Mouse (Mus musculus) midbrain, embryonic 14.5 days (tissue): ENCODE measurements around the gene Apopt1. TPM values are rescaled to one million over a fixed set of nuclear protein-coding genes. Genes with fewer than 3 reads are reported as not detected.

Experiments
- ATAC-seq: fragments of 200-750 bp; cut with Nextera tagmentation; 2 replicates; pipeline ENCODE4 v1.8.0; 2017; ENCODE audit warnings: moderate number of reproducible peaks, moderate library complexity; ENCODE audit not compliant: low FRiP score, low TSS enrichment
- DNase-seq: peaks from one replicate; pipeline ENCODE4 v3.0.0-alpha.2; 2015
- H3K27ac ChIP-seq: fragments of 300-500 bp; sonication (generic); replicated peaks from 2 replicates; pipeline ENCODE4 v1.5.1; 2014; ENCODE audit warnings: mild to moderate bottlenecking, low read depth, low read length, moderate library complexity
- H3K27me3 ChIP-seq: fragments of 300-500 bp; sonication (generic); 2 replicates; pipeline ENCODE4 v1.6.1; 2014; ENCODE audit warnings: low read length, control low read depth, mixed read lengths; ENCODE audit not compliant: control insufficient read depth, insufficient read depth
- H3K36me3 ChIP-seq: fragments of 300-500 bp; sonication (generic); 2 replicates; pipeline ENCODE4 v1.6.1; 2014; ENCODE audit warnings: low read length, control low read depth; ENCODE audit not compliant: control insufficient read depth, insufficient read depth
- H3K4me1 ChIP-seq: fragments of 300-500 bp; sonication (generic); 2 replicates; pipeline ENCODE4 v1.6.1; 2014; ENCODE audit warnings: mild to moderate bottlenecking, antibody characterized with exemption, low read length, control low read depth; ENCODE audit not compliant: control insufficient read depth, insufficient read depth
- H3K4me2 ChIP-seq: fragments of 300-500 bp; sonication (generic); 2 replicates; pipeline ENCODE4 v1.6.1; 2014; ENCODE audit warnings: mild to moderate bottlenecking, low read length, moderate library complexity
- H3K4me3 ChIP-seq: fragments of 300-500 bp; sonication (generic); replicated peaks from 2 replicates; pipeline ENCODE4 v1.5.1; 2014; ENCODE audit warnings: low read depth, low read length
- H3K9ac ChIP-seq: fragments of 300-500 bp; sonication (generic); replicated peaks from 2 replicates; pipeline ENCODE4 v1.6.1; 2014; ENCODE audit warnings: mild to moderate bottlenecking, low read length, moderate library complexity
- H3K9me3 ChIP-seq: fragments of 300-500 bp; sonication (generic); 2 replicates; pipeline ENCODE4 v1.6.1; 2016; ENCODE audit warnings: low read length, control low read depth, mixed read lengths; ENCODE audit not compliant: control insufficient read depth
- WGBS: fragments of 180-500 bp; shearing (Covaris S2); extraction: QIAGEN DNeasy Blood & Tissue Kit; methylation state at CpG from one replicate; pipeline ENCODE4 v1.1.7; 2014; 5-methylcytosine and 5-hydroxymethylcytosine counted together
- polyA plus RNA-seq: library from polyadenylated mRNA; unstranded; fragments of >200 nt; fragmentation: Nextera tagmentation; extraction: Ambion mirVana; gene quantifications from 2 replicates; pipeline ENCODE4 v1.2.1, GENCODE M21; 2014

Apopt1 gene
- polyA plus RNA-seq, 1 experiment from 2014 or later = 57.6 TPM

- DNase-seq = no peak
- Histone ChIP-seq H3K36me3 (peaks cover 41% of the 10 kb centered on the region), H3K4me1 (peaks cover 14% of the 10 kb centered on the region), H3K4me2 (no peak overlapping the region), H3K4me3 (no peak overlapping the region), H3K9me3 (no peaks in the 10 kb centered on the region), H3K27ac (no peak overlapping the region; the same call in 1 of the 2 replicates), H3K27me3 (no peaks in the 10 kb centered on the region), H3K9ac (no peak overlapping the region)
- ATAC-seq = no peak
- 89% methylated on average over 10 of the region's 10 CpGs for WGBS
These were observed 57.6 kb downstream of the Apopt1 start for GRCm38 (mm10) chr12:111770651-111771050.

- 92% methylated on average over 16 of the region's 16 CpGs for WGBS
These were observed 61.1 kb downstream of the Apopt1 start for GRCm38 (mm10) chr12:111774156-111774555.

GRCm38 (mm10) chr12:111774845-111775244 lies 61.8 kb downstream of the Apopt1 start:
- H3K27ac ChIP-seq = no peak overlapping the region
- WGBS = 60% methylated on average over 15 of the region's 15 CpGs
- DNase-seq (peak; percentile 37), ATAC-seq (no peak)
- H3K4me3 ChIP-seq = no peak overlapping the region
- peaks cover 81% of the 10 kb centered on the region for H3K36me3 ChIP-seq
- no peak overlapping the region for H3K9ac ChIP-seq
- no peaks in the 10 kb centered on the region for H3K9me3 ChIP-seq
- H3K27me3 ChIP-seq = no peaks in the 10 kb centered on the region
- H3K4me1 ChIP-seq = no peaks in the 10 kb centered on the region
- no peak overlapping the region for H3K4me2 ChIP-seq

More at GRCm38 (mm10) chr12:111774156-111774555, 61.1 kb downstream of the Apopt1 start:
- peaks cover 75% of the 10 kb centered on the region for H3K36me3 ChIP-seq
- H3K9me3 ChIP-seq = no peaks in the 10 kb centered on the region
- no peak overlapping the region for H3K27ac ChIP-seq
- no peak overlapping the region for H3K4me2 ChIP-seq
- no peak for DNase-seq
- no peak overlapping the region for H3K9ac ChIP-seq
- H3K4me1 ChIP-seq = no peaks in the 10 kb centered on the region
- no peak overlapping the region for H3K4me3 ChIP-seq
- no peaks in the 10 kb centered on the region for H3K27me3 ChIP-seq
- no peak for ATAC-seq

- Histone ChIP-seq H3K36me3 (peaks cover 98% of the 10 kb centered on the region), H3K27ac (no peak overlapping the region), H3K9me3 (no peaks in the 10 kb centered on the region), H3K4me1 (no peaks in the 10 kb centered on the region), H3K9ac (no peak overlapping the region), H3K4me3 (no peak overlapping the region), H3K4me2 (no peak overlapping the region), H3K27me3 (no peaks in the 10 kb centered on the region)
- 93% methylated on average over 13 of the region's 13 CpGs for WGBS
- ATAC-seq (no peak), DNase-seq (no peak)
These were observed 64.9 kb downstream of the Apopt1 start for GRCm38 (mm10) chr12:111777919-111778318.

- no peaks in the 10 kb centered on the region for H3K4me1 ChIP-seq
- WGBS = 100% methylated on average over 1 of the region's 1 CpGs
- H3K9ac ChIP-seq = no peak overlapping the region
- DNase-seq (no peak), ATAC-seq (no peak)
- no peaks in the 10 kb centered on the region for H3K27me3 ChIP-seq
- H3K36me3 ChIP-seq = peaks cover 95% of the 10 kb centered on the region
- no peaks in the 10 kb centered on the region for H3K9me3 ChIP-seq
- no peak overlapping the region for H3K27ac ChIP-seq
- H3K4me3 ChIP-seq = no peak overlapping the region
- no peak overlapping the region for H3K4me2 ChIP-seq
These were observed 66.5 kb downstream of the Apopt1 start for GRCm38 (mm10) chr12:111779544-111779943.

GRCm38 (mm10) chr12:111785174-111785573 lies 72.1 kb downstream of the Apopt1 start:
- Histone ChIP-seq H3K9me3 (no peaks in the 10 kb centered on the region), H3K4me1 (no peaks in the 10 kb centered on the region), H3K36me3 (peaks cover 94% of the 10 kb centered on the region), H3K27me3 (no peaks in the 10 kb centered on the region), H3K9ac (no peak overlapping the region), H3K4me2 (no peak overlapping the region), H3K4me3 (no peak overlapping the region), H3K27ac (no peak overlapping the region)
- ATAC-seq (no peak), DNase-seq (no peak)
- 79% methylated on average over 15 of the region's 15 CpGs for WGBS

- H3K27ac ChIP-seq = no peak overlapping the region
- H3K9me3 ChIP-seq = no peaks in the 10 kb centered on the region
- WGBS = 96% methylated on average over 6 of the region's 6 CpGs
- no peak overlapping the region for H3K4me3 ChIP-seq
- H3K9ac ChIP-seq = no peak overlapping the region
- H3K27me3 ChIP-seq = no peaks in the 10 kb centered on the region
- no peak overlapping the region for H3K4me2 ChIP-seq
- ATAC-seq (no peak), DNase-seq (no peak)
- peaks cover 94% of the 10 kb centered on the region for H3K36me3 ChIP-seq
- no peaks in the 10 kb centered on the region for H3K4me1 ChIP-seq
These were observed 74.0 kb downstream of the Apopt1 start for GRCm38 (mm10) chr12:111787015-111787414.

GRCm38 (mm10) chr12:111790090-111790489 lies 77.0 kb downstream of the Apopt1 start:
- no peaks in the 10 kb centered on the region for H3K27me3 ChIP-seq
- H3K9ac ChIP-seq = no peak overlapping the region
- DNase-seq (no peak), ATAC-seq (no peak)
- no peaks in the 10 kb centered on the region for H3K9me3 ChIP-seq
- H3K4me2 ChIP-seq = no peak overlapping the region
- H3K4me1 ChIP-seq = no peaks in the 10 kb centered on the region
- no peak overlapping the region for H3K4me3 ChIP-seq
- 98% methylated on average over 5 of the region's 5 CpGs for WGBS
- H3K27ac ChIP-seq = no peak overlapping the region
- peaks cover 98% of the 10 kb centered on the region for H3K36me3 ChIP-seq

GRCm38 (mm10) chr12:111790631-111791030 lies 77.6 kb downstream of the Apopt1 start:
- H3K4me2 ChIP-seq = no peak overlapping the region
- no peaks in the 10 kb centered on the region for H3K9me3 ChIP-seq
- no peak overlapping the region for H3K4me3 ChIP-seq
- DNase-seq (no peak), ATAC-seq (no peak)
- H3K27me3 ChIP-seq = no peaks in the 10 kb centered on the region
- no peak overlapping the region for H3K9ac ChIP-seq
- WGBS = 94% methylated on average over 7 of the region's 7 CpGs
- no peak overlapping the region for H3K27ac ChIP-seq
- peaks cover 98% of the 10 kb centered on the region for H3K36me3 ChIP-seq
- H3K4me1 ChIP-seq = no peaks in the 10 kb centered on the region
